Mouse (Mus musculus): Measurements from ENCODE around the gene Cyp2f2. TPM values are rescaled to one million over a fixed set of nuclear protein-coding genes. Genes with fewer than 3 reads are reported as not detected.

Cyp2f2 gene
- not detected for polyA plus RNA-seq (2017; shearing (Covaris generic))

DNA sequence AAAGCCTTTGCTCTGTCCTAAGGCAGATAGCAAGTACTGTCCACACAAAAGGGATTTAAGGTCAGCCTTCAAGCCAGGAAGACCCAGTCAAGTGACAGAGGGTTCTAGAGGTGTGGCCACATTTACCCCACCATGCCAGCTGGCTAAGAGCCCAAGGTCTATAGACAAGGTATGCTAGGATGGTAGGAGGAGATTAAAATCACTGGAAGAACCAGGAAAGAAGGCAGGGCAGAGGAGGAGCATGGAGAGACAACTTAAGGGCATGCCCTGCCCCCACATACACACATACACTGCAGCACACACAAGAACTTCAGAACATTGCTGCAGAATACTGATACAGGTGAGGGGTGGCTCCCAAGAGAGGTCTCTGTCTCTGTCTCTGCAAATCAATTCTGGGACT lies at the start of gene Cyp2f2:
Cyp2f2 (plus strand) TSS at position 234 of the 400 bp plus-strand sequence.

DNA sequence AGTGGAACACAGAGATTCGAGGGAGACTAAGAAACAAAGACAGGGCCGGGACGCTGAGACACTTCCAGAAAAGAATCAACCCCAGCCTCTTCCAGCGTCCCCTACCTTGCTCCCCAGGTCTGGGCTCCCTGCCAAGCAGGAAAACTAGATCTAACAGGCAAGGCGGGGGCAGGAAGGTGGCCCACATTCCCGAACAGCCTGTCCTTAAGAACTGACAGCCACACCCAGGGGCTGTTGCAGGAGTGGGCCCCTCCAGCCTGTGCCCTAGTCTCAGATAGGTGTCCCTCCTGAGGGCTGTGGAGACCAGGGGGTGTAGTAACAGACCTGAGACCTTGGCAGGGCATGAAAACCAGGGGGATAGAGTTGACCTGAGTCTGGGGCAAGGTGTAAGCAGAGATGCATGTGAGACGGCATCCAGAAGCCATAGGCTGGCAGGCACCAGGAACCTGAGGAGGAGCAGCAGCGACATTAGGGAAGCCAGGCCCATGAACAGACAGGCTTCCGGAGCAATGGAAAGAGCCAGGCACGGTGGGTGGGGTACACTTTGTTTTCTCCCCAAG lies 33.6 kb downstream of the Cyp2f2 start, which contains the start of gene Cyp2t4:
Cyp2t4 (plus strand) TSS at position 510 of the 560 bp plus-strand sequence.

DNA sequence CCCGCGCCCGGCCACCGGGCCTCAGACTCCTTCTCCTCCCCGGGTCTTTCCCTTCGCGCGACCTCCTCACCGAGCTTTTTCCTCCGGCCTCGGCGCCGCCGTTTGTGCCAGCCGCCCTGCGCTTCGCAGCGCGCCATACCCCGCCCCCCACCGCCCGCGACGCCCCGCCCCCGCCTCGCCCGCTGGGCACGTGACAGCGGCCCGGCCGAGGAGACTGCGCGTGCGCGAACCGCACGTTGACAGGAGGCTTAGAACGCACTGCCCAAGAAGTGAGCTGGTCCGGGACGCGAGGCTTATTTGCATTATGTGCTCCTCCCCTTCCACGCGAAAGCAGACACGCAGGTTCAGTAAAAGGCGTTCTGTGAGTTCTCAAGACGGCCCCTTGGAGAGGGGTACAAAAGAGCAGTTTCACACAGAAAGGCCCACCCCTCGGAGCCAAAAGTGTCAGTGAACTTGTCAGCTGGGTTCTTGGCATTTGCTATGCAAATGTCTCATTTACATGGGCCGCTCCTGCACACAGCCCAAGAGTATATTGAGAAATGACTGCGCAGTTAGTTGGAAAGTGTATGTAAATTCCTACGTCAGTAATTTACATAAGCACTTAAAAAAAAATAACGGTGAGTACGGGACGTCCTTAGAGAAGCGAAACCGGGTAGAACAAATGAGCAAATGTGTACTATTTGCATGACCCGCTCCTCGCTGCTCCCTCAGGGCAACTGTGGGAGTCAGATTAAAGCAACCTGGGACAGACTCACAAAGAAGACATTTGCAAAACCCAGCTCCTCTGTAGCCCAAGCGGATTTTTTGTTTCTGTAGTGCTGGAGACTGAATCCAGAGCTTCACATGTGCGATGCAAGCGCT lies 47.1 kb downstream of the Cyp2f2 start, which contains the start of gene Egln2:
Egln2 (minus strand) TSS at position 189 of the 861 bp plus-strand sequence.

DNA sequence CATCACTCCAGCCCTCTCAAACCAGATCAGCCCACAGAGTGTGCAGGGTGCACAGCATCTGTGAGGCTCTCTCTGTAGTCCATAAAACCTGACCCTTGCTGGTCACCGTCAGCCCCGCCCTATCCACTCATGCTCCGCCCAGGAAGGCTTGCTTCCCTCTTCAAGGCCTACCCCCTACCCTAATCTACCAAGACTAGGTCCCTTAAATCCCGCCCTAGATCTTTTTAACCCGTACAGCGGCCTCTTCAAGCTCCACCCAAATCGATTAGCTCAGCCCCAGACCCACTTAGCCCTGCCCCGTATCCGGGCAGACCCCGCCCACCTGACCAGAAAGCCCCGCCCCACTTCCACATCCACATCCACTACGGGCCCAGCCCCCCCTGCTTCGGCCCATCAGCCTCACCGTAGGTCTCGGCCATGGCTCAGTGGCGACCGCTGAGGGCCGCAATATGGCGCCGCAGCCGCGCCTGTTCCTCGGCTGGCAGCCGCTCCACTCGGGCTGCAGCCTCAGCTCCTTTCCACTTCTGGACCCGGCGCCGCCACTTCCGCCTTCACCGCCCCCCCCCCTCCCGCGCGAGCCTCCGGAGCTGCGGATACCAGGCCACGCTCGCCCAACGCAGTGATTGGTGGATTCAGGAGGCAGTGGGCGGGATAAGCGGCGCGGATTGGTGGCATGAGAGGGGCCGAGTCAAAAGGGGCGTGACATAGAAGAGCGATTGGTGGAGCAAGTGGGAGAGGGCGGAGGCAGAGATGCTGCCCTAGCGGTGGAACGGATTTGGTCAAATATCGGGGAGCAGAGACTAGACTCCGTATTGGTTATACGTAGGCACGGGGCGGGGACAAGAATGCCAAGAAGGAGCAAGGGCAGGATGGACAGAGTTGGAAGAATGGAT lies 58.9 kb downstream of the Cyp2f2 start, which contains the start of gene Rab4b:
Rab4b (minus strand) TSS at position 573 of the 893 bp plus-strand sequence.

DNA sequence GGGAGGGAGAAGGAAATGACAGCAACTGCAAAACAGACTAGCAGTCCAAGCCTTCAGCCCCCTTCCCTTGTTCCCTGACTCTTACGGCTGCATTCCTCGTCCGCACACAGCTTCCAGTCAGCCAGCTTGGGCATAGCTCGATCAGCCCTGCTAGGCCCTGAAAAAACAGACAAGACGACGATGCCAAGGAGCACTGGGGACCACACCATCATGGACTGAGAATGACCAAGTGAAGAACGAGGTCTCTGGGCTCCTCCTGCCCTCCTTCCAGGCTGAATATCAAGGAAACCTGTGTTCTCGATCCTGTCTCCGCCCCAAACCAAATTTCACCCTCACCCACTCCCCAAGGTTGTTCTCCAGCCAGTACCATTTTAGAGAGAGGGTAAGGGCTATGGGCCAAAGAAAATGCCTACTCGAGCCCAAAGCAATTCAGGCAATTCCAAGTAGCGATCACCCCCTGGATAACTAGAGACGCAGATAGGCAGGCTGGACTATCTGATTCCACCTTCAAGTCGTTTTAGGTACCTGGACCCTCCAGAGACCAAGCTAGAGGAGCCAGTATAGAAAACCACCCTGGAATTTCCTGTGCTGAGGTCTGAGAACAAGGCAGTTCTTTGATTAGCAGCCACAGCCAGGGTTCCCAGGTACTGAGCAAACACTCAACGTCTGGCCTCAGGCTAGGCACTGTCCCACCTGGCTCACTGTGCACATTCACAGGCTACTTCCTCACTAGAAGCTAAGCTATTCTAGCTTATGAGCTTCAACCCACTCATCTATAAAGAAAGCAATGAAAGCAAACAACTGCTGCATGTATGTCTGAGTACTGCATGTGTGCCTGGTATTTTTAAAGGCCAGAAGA lies 61.4 kb downstream of the Cyp2f2 start, which contains the start of the genes Gm21983 and Mia:
Gm21983 (minus strand) TSS at position 250 of the 859 bp plus-strand sequence.
Mia (minus strand) TSS at position 321 of the 859 bp plus-strand sequence.

Other genes starting within 250 kb of the Cyp2f2 start
- gene Cyp2a22, start 180.5 kb upstream of the Cyp2f2 start, polyA plus RNA-seq (2017; shearing (Covaris generic)), result not detected
- not detected for gene Cyp2a12, start 90.8 kb upstream of the Cyp2f2 start, polyA plus RNA-seq (2017; shearing (Covaris generic))
- 0.12 TPM for gene Cyp2t4, start 33.8 kb downstream of the Cyp2f2 start, polyA plus RNA-seq (2017; shearing (Covaris generic))
- 75.4 TPM for gene Egln2, start 46.9 kb downstream of the Cyp2f2 start, polyA plus RNA-seq (2017; shearing (Covaris generic))
- gene Rab4b, start 59.0 kb downstream of the Cyp2f2 start, polyA plus RNA-seq (2017; shearing (Covaris generic)), result 160 TPM
- gene Gm21983, start 61.2 kb downstream of the Cyp2f2 start, polyA plus RNA-seq (2017; shearing (Covaris generic)), result 1.5 TPM
- not detected for gene Mia, start 61.2 kb downstream of the Cyp2f2 start, polyA plus RNA-seq (2017; shearing (Covaris generic))
- gene BC024978, start 75.9 kb downstream of the Cyp2f2 start, polyA plus RNA-seq (2017; shearing (Covaris generic)), result 1.3 TPM
- gene Snrpa, start 76.4 kb downstream of the Cyp2f2 start, polyA plus RNA-seq (2017; shearing (Covaris generic)), result 105 TPM
- 13.9 TPM for gene Itpkc, start 108.8 kb downstream of the Cyp2f2 start, polyA plus RNA-seq (2017; shearing (Covaris generic))
- 22.8 TPM for gene Coq8b, start 113.1 kb downstream of the Cyp2f2 start, polyA plus RNA-seq (2017; shearing (Covaris generic))
- 1.8 TPM for gene Numbl, start 138.5 kb downstream of the Cyp2f2 start, polyA plus RNA-seq (2017; shearing (Covaris generic))
- 1.1 TPM for gene Ltbp4, start 217.8 kb downstream of the Cyp2f2 start, polyA plus RNA-seq (2017; shearing (Covaris generic))
- 78.9 TPM for gene Shkbp1, start 236.1 kb downstream of the Cyp2f2 start, polyA plus RNA-seq (2017; shearing (Covaris generic))
- not detected for gene Gm20479, start 237.5 kb downstream of the Cyp2f2 start, polyA plus RNA-seq (2017; shearing (Covaris generic))